Mouse (Mus musculus): ENCODE measurements around the gene Parva.

DNA sequence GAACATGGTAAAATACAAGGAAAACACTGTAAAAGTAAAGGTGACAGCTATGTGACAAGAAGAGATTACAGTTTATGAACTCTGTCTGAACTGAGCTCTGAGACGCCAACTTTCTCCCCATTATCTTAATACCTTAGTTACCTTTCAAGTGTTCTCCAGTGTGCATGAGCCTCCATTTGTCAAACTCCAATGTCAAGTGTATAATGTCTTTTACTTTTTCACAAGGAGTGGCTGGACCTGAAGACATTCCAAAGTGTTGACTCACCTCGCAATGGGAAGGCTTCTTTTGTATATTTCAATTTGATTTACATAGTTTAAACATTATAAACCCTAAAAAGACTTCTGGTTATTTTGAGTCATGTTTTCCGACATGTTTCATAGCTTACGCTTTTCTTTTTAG, 3.9 kb upstream of the Parva start:
- TF ChIP-seq CTCF (IDR thresholded peaks at IDR 0.05; ENCODE audit: insufficient read depth, low read depth, low read length) (no peak), POLR2A (IDR thresholded peaks at IDR 0.05; ENCODE audit: insufficient read depth, low read depth, low read length) (no peak)
